Mouse (Mus musculus) thymus, postnatal 0 days (tissue): ENCODE measurements around the gene Slc44a4. TPM values are rescaled to one million over a fixed set of nuclear protein-coding genes. Genes with fewer than 3 reads are reported as not detected.
"Not testable (repeated sequence)": the region's sequence is repeated elsewhere in the genome, so short reads cannot be mapped to it uniquely, and the experiment has no call there.

Source experiments
- DNase-seq: peaks from one replicate; pipeline ENCODE4 v3.0.0-alpha.2; 2015; ENCODE audit warnings: low spot score
- polyA plus RNA-seq: library from polyadenylated mRNA; unstranded; fragments of >200 nt; fragmentation: Nextera tagmentation; extraction: Ambion mirVana; gene quantifications from 2 replicates; pipeline ENCODE4 v1.2.1, GENCODE M21; 2015

The Slc44a4 gene
- polyA plus RNA-seq, 1 experiment from 2014 or later = 0.81 TPM

GRCm38 (mm10) chr17:34941344-34942041 is 27.2 kb downstream of the Slc44a4 start:
- DNase-seq = no peak

GRCm38 (mm10) chr17:34943128-34943815 is 29.0 kb downstream of the Slc44a4 start:
- DNase-seq = no peak

DNA sequence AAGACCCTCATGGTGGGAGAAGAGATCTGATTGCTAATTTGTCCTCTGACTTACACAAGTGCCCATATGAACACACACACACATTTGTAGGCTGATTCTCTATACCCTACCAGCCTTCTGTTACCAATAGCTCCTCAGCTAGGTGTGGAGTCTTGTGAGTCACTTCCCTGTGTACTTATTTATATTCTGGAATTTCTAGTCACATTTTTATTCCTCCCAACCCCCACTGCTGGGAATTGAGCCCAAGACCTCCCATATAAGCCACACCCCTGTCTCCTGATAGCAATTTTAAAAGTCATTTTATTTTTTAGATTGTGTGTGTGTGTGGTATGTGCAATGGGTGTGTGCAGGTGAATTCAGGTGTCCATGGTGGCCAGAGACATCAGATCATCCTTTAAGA is 30.1 kb downstream of the Slc44a4 start:
- no peak for DNase-seq

DNA sequence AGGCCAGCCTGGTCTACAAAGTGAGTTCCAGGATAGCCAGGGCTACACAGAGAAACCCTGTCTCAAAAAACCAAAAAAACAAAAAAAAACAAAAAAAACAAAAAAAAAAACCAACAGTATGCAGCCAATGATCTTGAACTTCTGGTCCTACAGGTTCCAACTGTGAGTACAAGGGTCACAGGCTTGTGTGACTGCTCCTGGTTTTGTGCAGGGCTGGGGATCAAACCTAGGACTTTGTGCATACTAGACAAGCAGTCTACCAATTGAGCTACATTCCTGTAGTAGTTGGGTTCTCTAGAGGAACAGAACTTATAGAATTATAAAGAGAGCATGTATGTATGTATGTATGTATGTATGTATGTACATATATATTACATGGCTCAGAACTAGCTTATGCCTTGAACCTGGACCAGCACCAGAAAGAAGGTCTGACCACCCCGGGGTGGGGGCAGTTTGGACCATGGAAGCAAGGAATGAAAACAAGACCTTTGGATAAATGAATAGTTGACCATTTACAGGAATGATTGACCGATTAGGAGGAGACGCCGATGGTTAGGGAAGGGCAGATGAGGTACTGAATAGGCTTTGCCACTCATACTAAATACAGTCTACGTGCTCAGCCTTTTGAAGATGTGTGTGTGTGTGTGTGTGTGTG is 32.3 kb downstream of the Slc44a4 start:
- DNase-seq = no peak

GRCm38 (mm10) chr17:34947606-34948005 is 33.3 kb downstream of the Slc44a4 start:
- peak; percentile 42 for DNase-seq

- not testable (repeated sequence) for DNase-seq
Observed at GRCm38 (mm10) chr17:34948721-34949552, 34.7 kb downstream of the Slc44a4 start.

DNA sequence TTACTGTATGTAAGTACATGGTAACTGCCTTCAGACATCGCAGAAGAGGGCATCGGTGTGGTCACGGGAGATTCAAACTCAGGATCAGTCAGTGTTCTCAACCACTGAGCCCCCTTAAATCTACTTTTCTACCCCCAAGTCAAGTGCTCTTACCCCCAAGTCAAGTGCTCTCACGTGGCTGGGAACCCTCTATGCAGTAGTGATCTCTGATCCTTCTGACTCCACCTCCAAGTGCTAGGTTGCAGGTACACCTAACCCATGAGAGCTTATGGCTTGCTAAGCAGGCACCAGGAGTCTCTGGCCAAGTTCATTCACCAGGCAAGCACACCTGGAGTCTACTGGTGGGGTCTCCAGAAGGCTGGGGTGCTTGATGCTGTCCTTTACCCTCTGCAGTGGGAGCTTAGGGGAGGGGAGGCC is 35.3 kb downstream of the Slc44a4 start:
- no peak for DNase-seq

DNA sequence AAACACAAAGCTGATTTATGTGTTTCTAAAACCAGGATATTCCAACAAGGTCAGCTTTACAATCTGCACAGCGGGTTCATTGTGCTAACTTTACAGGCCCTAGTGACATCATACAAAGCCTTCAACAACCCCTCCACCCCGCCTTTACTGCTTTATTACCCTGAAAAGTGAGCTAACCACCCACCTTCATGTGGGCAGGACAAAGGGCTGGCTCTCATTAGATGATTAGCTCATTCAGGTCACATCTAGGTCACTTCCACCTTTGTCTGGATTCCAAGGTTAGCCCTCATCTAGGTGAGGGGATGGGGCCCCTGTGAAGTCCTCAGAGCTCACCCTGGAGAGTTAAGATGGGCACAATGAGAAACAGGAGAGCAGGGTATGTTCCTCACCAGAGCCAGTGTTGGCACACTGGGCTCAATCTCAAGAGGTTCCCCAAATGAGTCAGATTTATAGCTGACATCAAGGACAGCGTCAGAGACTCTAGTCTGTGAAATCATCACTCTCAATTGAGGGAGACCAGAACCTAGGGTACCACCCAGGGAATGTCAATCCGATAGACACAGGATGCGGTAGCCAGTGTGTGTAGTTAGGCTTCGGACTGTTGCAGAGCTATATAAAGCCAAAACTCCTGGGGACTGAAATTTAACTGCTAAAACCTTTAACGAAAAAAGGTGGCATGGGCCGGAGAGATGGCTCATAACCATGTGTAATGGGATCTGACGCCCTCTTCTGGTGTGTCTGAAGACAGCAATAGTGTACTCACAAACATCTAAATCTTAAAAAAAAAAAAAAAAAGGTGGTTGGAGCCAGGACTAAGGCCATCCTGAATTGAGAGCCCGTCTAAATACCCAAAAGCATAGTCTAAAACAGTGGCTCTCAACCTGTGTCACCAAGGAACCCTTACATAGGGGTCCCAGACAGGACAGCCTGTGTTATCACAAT is 36.5 kb downstream of the Slc44a4 start:
- DNase-seq = no peak

DNA sequence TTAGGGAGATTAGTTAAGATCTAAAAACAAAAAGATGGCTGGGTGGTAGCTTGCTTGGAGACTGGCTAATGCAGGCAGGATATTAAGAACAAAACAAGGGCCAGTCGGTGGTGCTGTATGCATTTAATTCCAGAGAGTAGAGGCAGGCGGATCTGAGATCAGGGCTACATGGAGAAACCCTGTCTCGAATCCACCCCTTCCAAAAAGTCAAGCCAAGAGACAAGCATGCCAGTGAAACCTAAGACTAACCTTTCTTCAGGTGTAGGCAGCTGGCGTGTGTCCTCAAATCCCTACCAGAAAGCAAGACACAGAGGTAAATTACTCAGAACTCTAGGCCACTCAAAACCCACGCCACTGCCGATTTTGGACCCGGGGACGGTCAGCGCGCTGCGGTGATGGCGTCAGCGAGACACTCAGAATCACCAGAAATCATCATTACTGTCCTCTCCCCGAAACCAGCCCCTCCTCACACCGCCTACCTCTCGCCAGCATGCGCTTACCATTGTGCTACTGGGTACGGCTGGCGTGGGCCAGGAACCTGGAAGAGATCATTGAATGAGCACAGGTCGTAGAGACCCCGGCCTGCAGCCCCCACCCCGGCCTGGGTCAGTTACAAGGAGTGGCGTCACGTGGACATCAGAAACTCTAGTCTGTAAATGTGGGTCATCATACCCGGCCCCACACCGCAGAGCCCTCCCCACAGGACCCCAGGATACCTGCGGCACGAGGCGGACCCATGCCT is 37.5 kb downstream of the Slc44a4 start:
- DNase-seq = no peak

- DNase-seq = peak; percentile 76
Observed at GRCm38 (mm10) chr17:34952378-34953040, 38.2 kb downstream of the Slc44a4 start.

DNA sequence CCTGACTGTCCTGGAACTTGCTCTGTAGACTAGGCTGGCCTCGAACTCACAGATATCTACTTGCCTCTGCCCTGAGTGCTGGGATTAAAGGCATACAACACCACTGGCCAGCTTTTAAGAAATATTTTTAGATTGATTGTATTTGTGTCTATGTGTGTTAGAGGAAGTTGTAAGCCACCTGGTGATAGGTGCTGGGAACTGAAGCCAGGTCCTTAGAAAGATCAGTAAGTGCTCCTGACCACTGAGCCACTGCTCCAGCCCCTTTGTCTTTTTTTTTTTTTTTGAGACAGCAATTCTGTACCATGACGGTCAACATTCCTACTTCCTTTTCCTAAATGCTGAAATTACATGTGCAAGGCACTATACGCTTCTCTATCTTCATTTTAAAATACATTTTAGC is 39.0 kb downstream of the Slc44a4 start:
- no peak for DNase-seq

DNA sequence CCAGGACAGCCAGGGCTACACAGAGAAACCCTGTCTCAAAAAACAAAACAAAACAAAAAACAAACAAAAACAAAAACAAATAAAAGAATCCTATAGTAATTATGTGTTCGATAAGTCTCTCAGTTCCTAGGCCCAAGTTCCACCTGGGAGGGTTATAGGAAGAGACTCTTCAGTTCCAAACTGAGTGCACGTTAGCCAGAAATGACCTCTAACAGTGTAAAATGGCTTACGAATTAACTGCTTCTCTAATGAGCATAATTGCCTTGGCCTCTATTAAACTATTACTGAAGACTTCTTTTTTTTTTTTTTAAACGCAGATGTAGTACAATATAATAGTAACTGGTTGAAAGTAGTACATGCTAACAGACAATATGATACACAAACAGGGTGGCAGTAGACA is 39.6 kb downstream of the Slc44a4 start:
- no peak for DNase-seq

DNA sequence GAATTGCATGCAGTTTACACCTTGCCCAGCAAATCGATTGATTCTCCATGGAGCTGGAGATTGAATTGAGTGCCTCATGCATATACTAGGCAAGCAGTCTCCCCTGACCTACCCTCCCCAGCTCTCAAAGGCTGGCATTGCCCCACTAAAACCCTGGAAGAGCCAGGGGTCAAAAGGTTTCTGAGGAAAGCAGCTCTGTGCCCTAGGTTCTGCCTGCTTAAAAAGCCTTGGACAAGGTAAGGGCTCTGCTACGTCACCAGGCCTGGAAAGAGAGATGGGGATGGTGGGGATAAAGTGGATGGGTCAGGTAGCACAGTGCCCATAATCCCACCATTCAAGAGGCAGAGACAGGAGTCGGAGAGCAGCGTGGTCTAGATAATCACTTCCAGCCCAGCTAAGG is 40.6 kb downstream of the Slc44a4 start:
- DNase-seq = no peak

GRCm38 (mm10) chr17:34955884-34956283 is 41.6 kb downstream of the Slc44a4 start:
- DNase-seq = no peak

- peak; percentile 40 for DNase-seq
Observed at GRCm38 (mm10) chr17:34956340-34956739, 42.1 kb downstream of the Slc44a4 start.

GRCm38 (mm10) chr17:34957291-34957690 is 43.0 kb downstream of the Slc44a4 start:
- DNase-seq = not testable (repeated sequence)

- DNase-seq = not testable (repeated sequence)
Observed at GRCm38 (mm10) chr17:34957966-34958365, 43.7 kb downstream of the Slc44a4 start.

DNA sequence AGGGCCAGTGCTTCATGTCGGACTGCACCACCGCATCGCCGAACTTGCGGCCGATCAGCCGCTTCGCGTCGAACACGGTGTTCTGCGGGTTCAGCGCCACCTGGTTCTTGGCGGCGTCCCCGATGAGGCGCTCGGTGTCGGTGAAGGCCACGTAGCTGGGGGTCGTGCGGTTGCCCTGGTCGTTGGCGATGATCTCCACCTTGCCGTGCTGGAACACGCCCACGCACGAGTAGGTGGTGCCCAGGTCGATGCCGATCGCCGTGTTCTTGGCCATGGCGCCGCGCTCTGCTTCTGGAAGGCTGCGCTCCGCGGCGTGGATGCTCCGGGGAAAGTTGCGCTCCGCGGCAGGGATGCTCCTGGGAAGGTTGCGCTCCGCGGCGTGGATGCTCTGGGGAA is 44.5 kb downstream of the Slc44a4 start:
- DNase-seq = not testable (repeated sequence)
